Mouse (Mus musculus) monocyte, adult 59 days (primary cell): ENCODE results near the gene Olfr938. TPM values are rescaled to one million over a fixed set of nuclear protein-coding genes. Genes with fewer than 3 reads are reported as not detected.

Source experiments
- total RNA-seq, 2 experiments: library from RNA; stranded (reverse); gene quantifications; one replicate each; pipeline ENCODE4 v1.2.4; 2023

Gene Olfr938
- not detected for total RNA-seq

GRCm38 (mm10) chr9:39078787-39079186, at the start of gene Olfr938:
Olfr938 (minus strand) TSS chr9:39078887.

GRCm38 (mm10) chr9:39127831-39128230, 49.1 kb upstream of the Olfr938 start, which contains the start of gene Olfr27:
Olfr27 (plus strand) TSS chr9:39128131.

GRCm38 (mm10) chr9:39064851-39065250, 13.8 kb downstream of the Olfr938 start, which contains the start of gene Olfr937:
Olfr937 (minus strand) TSS chr9:39064951.

Other genes with a start within 250 kb of the Olfr938 start
- not detected for gene Olfr924, start 234.4 kb downstream of the Olfr938 start, total RNA-seq
- not detected for gene Olfr26, start 223.8 kb downstream of the Olfr938 start, total RNA-seq
- gene Olfr926, start 201.8 kb downstream of the Olfr938 start, total RNA-seq: not detected
- gene Olfr930, start 149.1 kb downstream of the Olfr938 start, total RNA-seq: not detected
- gene Olfr933, start 106.6 kb downstream of the Olfr938 start, total RNA-seq: not detected
- not detected for gene Olfr934, start 90.6 kb downstream of the Olfr938 start, total RNA-seq
- not detected for gene Olfr935, start 79.2 kb downstream of the Olfr938 start, total RNA-seq
- not detected for gene Olfr146, start 55.5 kb downstream of the Olfr938 start, total RNA-seq
- not detected for gene Olfr937, start 13.9 kb downstream of the Olfr938 start, total RNA-seq
- gene Olfr27, start 49.2 kb upstream of the Olfr938 start, total RNA-seq: not detected
- not detected for gene Olfr943, start 87.4 kb upstream of the Olfr938 start, total RNA-seq
- gene Olfr944, start 123.0 kb upstream of the Olfr938 start, total RNA-seq: not detected
- gene Olfr1537, start 171.1 kb upstream of the Olfr938 start, total RNA-seq: not detected
- gene Olfr945, start 197.9 kb upstream of the Olfr938 start, total RNA-seq: not detected
- gene Olfr948, start 247.2 kb upstream of the Olfr938 start, total RNA-seq: not detected